Mouse (Mus musculus) heart, adult 9 months (tissue): ENCODE data around the gene Ehhadh.
A peak's percentile ranks its signal among the peaks of the same experiment; 100 is the strongest.

Experiments used
- DNase-seq, 2 experiments: peaks; one replicate each; pipeline ENCODE4 v3.0.0; 2022; ENCODE audit warnings: low spot score in 2 of 2

The Ehhadh gene

DNA sequence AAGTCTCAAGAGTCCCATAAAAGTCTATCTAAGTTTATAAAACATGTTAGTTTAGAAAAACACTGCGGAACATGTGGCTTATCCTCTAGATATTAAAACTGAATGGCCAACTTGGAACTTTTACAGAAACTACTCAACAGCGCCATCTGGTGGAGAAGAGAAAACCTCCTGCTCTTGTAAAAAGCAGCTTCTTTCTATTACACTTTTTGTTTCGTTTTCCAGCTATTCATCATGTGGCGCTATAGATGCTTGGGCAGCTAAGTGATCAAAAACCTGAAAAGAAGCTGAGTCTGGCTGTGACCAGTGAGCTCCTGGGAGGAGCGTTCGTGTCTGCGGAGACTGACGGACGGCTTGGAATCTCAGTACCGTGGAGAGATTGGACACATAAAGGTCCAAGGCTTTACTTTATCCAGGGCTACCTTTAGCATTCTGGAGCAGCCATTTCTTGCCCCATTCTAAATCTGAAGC, 59.7 kb downstream of the Ehhadh start:
- peak; percentile 29 to 77 for DNase-seq

- DNase-seq: no peak
Observed at GRCm38 (mm10) chr16:21727421-21727820, 60.2 kb downstream of the Ehhadh start.

- DNase-seq: no peak
Observed at GRCm38 (mm10) chr16:21724261-21724660, 63.3 kb downstream of the Ehhadh start.

- no peak for DNase-seq
Observed at GRCm38 (mm10) chr16:21719770-21720169, 67.8 kb downstream of the Ehhadh start.

- no peak for DNase-seq
Observed at GRCm38 (mm10) chr16:21714516-21714915, 73.1 kb downstream of the Ehhadh start.
